Mouse (Mus musculus) midbrain, embryonic 12.5 days (tissue): ENCODE measurements at regions not wholly inside any gene's neighbourhood (a gene's known extent, or its start where the extent isn't known, plus 50 kb on each side); places are given as distances from the start of the nearest gene placed in this dataset.

Experiments used
- ATAC-seq: fragments of 200-750 bp; cut with Nextera tagmentation; 2 replicates; pipeline ENCODE4 v1.8.0; 2017; ENCODE audit warnings: low read depth, moderate TSS enrichment, moderate library complexity; ENCODE audit not compliant: low FRiP score
- H3K27ac ChIP-seq: fragments of 300-500 bp; sonication (generic); replicated peaks from 2 replicates; pipeline ENCODE4 v1.5.1; 2016; ENCODE audit warnings: mild to moderate bottlenecking
- H3K27me3 ChIP-seq: fragments of 300-500 bp; sonication (generic); 2 replicates; pipeline ENCODE4 v1.6.1; 2016; ENCODE audit warnings: mild to moderate bottlenecking
- H3K36me3 ChIP-seq: fragments of 300-500 bp; sonication (generic); 2 replicates; pipeline ENCODE4 v1.6.1; 2016
- H3K4me1 ChIP-seq: fragments of 300-500 bp; sonication (generic); 2 replicates; pipeline ENCODE4 v1.6.1; 2016
- H3K4me2 ChIP-seq: fragments of 300-500 bp; sonication (generic); replicated peaks from 2 replicates; pipeline ENCODE4 v1.6.1; 2016; ENCODE audit warnings: mild to moderate bottlenecking, moderate library complexity
- H3K4me3 ChIP-seq: fragments of 300-500 bp; sonication (generic); 2 replicates; pipeline ENCODE4 v1.5.1; 2016; ENCODE audit warnings: mild to moderate bottlenecking
- H3K9ac ChIP-seq: fragments of 300-500 bp; sonication (generic); replicated peaks from 2 replicates; pipeline ENCODE4 v1.6.1; 2016; ENCODE audit warnings: mild to moderate bottlenecking, moderate library complexity
- H3K9me3 ChIP-seq: fragments of 300-500 bp; sonication (generic); 2 replicates; pipeline ENCODE4 v1.6.1; 2016; ENCODE audit warnings: mild to moderate bottlenecking
- WGBS: fragments of 180-500 bp; shearing (Covaris S2); methylation state at CpG from one replicate; pipeline ENCODE4 v1.1.7; 2016; 5-methylcytosine and 5-hydroxymethylcytosine counted together

DNA sequence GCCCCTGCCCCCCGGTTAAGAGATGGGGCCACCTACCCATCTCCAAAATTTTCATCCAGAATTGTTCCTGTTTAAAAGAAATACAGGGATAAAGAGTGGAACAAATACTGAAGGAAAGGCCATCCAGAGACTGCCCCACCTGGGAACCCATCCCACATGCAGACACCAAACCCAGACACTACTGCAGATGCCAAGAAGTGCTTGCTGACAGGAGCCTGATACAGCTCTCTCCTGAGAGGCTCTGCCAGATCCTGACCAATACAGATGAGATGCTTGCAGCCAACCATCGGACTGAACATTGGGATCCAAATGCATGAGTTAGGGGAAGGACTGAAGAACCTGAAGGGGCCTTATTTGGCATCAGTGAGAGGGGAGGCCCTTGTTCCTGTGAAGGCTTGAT is 363.2 kb upstream of the Trib2 start:
- H3K27me3 ChIP-seq: no peaks in the 10 kb centered on the region
- no peak for ATAC-seq
- no peaks in the 10 kb centered on the region for H3K4me1 ChIP-seq
- 94% methylated on average over 2 of the region's 2 CpGs for WGBS
- H3K9me3 ChIP-seq: no peaks in the 10 kb centered on the region
- H3K4me3 ChIP-seq: no peak overlapping the region
- no peaks in the 10 kb centered on the region for H3K36me3 ChIP-seq
- H3K9ac ChIP-seq: no peak overlapping the region
- H3K27ac ChIP-seq: no peak overlapping the region
- no peak overlapping the region for H3K4me2 ChIP-seq

GRCm38 (mm10) chr12:16176326-16176725 is 359.6 kb upstream of the Trib2 start:
- no peak overlapping the region for H3K9ac ChIP-seq

GRCm38 (mm10) chr12:16172176-16172575 is 355.5 kb upstream of the Trib2 start:
- H3K27me3 ChIP-seq: no peaks in the 10 kb centered on the region
- H3K4me1 ChIP-seq: no peaks in the 10 kb centered on the region
- H3K36me3 ChIP-seq: no peaks in the 10 kb centered on the region
- no peaks in the 10 kb centered on the region for H3K9me3 ChIP-seq
- ATAC-seq: no peak
- no peak overlapping the region for H3K4me2 ChIP-seq
- 91% methylated on average over 2 of the region's 2 CpGs for WGBS
- no peak overlapping the region for H3K4me3 ChIP-seq
- H3K9ac ChIP-seq: no peak overlapping the region
- H3K27ac ChIP-seq: no peak overlapping the region

More at GRCm38 (mm10) chr12:16176326-16176725, 359.6 kb upstream of the Trib2 start:
- WGBS: 84% methylated on average over 1 of the region's 1 CpGs
- Histone ChIP-seq H3K27me3 (no peaks in the 10 kb centered on the region), H3K9me3 (no peaks in the 10 kb centered on the region), H3K4me2 (no peak overlapping the region), H3K4me3 (no peak overlapping the region), H3K4me1 (no peaks in the 10 kb centered on the region), H3K36me3 (no peaks in the 10 kb centered on the region), H3K27ac (no peak overlapping the region)
- ATAC-seq: no peak

GRCm38 (mm10) chr12:16171636-16172035 is 354.9 kb upstream of the Trib2 start:
- H3K9ac ChIP-seq: no peak overlapping the region
- H3K4me1 ChIP-seq: no peaks in the 10 kb centered on the region
- H3K36me3 ChIP-seq: no peaks in the 10 kb centered on the region
- H3K4me2 ChIP-seq: no peak overlapping the region
- H3K9me3 ChIP-seq: no peaks in the 10 kb centered on the region
- H3K4me3 ChIP-seq: no peak overlapping the region
- 76% methylated on average over 5 of the region's 5 CpGs for WGBS
- no peaks in the 10 kb centered on the region for H3K27me3 ChIP-seq
- ATAC-seq: no peak
- no peak overlapping the region for H3K27ac ChIP-seq

- Histone ChIP-seq H3K9ac (no peak overlapping the region), H3K9me3 (no peaks in the 10 kb centered on the region), H3K4me2 (no peak overlapping the region), H3K4me1 (no peaks in the 10 kb centered on the region), H3K27me3 (no peaks in the 10 kb centered on the region), H3K27ac (no peak overlapping the region), H3K4me3 (no peak overlapping the region), H3K36me3 (no peaks in the 10 kb centered on the region)
- 84% methylated on average over 7 of the region's 7 CpGs for WGBS
- no peak for ATAC-seq
Observed at GRCm38 (mm10) chr12:16169781-16170535, 353.2 kb upstream of the Trib2 start.

GRCm38 (mm10) chr12:16167793-16168343 is 351.1 kb upstream of the Trib2 start:
- Histone ChIP-seq H3K9ac (no peak overlapping the region), H3K27ac (no peak overlapping the region), H3K9me3 (no peaks in the 10 kb centered on the region), H3K4me1 (no peaks in the 10 kb centered on the region), H3K36me3 (no peaks in the 10 kb centered on the region), H3K27me3 (no peaks in the 10 kb centered on the region), H3K4me3 (no peak overlapping the region), H3K4me2 (no peak overlapping the region)
- WGBS: 85% methylated on average over 7 of the region's 7 CpGs
- no peak for ATAC-seq

GRCm38 (mm10) chr12:16165126-16165525 is 348.4 kb upstream of the Trib2 start:
- Histone ChIP-seq H3K4me2 (no peak overlapping the region), H3K4me1 (no peaks in the 10 kb centered on the region), H3K27me3 (no peaks in the 10 kb centered on the region), H3K36me3 (no peaks in the 10 kb centered on the region), H3K9me3 (no peaks in the 10 kb centered on the region), H3K4me3 (no peak overlapping the region), H3K27ac (no peak overlapping the region), H3K9ac (no peak overlapping the region)
- ATAC-seq: no peak
- WGBS: 69% methylated on average over 4 of the region's 4 CpGs

- H3K36me3 ChIP-seq: no peaks in the 10 kb centered on the region
- H3K27ac ChIP-seq: no peak overlapping the region
- no peaks in the 10 kb centered on the region for H3K27me3 ChIP-seq
- H3K9me3 ChIP-seq: no peaks in the 10 kb centered on the region
- H3K4me3 ChIP-seq: no peak overlapping the region
- no peak overlapping the region for H3K9ac ChIP-seq
- WGBS: 83% methylated on average over 4 of the region's 4 CpGs
- no peak for ATAC-seq
- H3K4me1 ChIP-seq: no peaks in the 10 kb centered on the region
- H3K4me2 ChIP-seq: no peak overlapping the region
Observed at GRCm38 (mm10) chr12:16161947-16162346, 345.2 kb upstream of the Trib2 start.

- Histone ChIP-seq H3K4me1 (peaks cover 3% of the 10 kb centered on the region; the same call in 1 of the 2 replicates), H3K4me3 (no peak overlapping the region), H3K9ac (no peak overlapping the region), H3K9me3 (no peaks in the 10 kb centered on the region), H3K27ac (no peak overlapping the region), H3K4me2 (no peak overlapping the region), H3K36me3 (no peaks in the 10 kb centered on the region), H3K27me3 (no peaks in the 10 kb centered on the region)
- WGBS: 78% methylated on average over 7 of the region's 7 CpGs
- no peak for ATAC-seq
Observed at GRCm38 (mm10) chr12:16157896-16158295, 341.2 kb upstream of the Trib2 start.

DNA sequence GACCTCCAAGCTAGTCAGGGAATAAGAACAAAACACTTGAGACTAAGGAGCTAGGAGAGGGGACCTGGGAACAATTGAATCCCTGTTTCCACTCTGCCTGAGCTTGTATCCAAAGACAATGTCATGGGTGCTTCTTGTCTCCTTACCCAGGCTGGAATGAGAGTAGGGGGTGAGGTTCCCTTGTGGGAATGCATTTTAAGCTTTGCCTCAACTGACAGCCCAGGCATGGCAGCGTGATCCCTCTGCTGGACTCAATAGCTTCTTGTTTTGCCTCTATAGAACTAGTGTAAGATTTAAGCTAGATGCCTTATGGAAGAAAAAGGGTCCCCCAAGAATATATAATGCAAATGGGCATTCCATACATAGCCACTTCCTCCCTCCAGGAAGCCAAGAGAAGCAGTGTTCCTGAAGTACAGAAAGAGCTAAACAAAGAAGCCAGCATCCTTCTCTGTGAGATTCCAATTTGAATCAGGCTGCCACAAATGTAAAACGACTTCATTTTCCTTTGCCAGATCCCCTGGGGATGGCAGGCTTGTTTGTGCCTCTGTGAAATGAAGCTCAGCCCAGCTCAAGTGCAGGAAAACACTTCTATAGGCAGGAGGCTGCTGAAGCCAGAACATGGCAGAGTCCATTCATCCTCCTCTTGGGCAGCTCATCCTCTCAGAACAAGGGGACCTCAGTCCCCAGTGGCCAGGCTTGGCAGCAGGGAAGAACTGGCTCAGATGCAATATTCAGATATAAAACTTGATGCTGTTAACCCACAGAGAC is 339.3 kb upstream of the Trib2 start:
- no peak overlapping the region for H3K9ac ChIP-seq
- H3K4me2 ChIP-seq: no peak overlapping the region
- no peaks in the 10 kb centered on the region for H3K27me3 ChIP-seq
- H3K4me1 ChIP-seq: peaks cover 3% of the 10 kb centered on the region; the same call in 1 of the 2 replicates
- 15% methylated on average over 2 of the region's 2 CpGs for WGBS
- peak overlapping the region; percentile 35; the same call in 1 of the 2 replicates for H3K27ac ChIP-seq
- ATAC-seq: no peak; the same call in 1 of the 2 replicates
- no peaks in the 10 kb centered on the region for H3K9me3 ChIP-seq
- no peak overlapping the region for H3K4me3 ChIP-seq
- H3K36me3 ChIP-seq: no peaks in the 10 kb centered on the region

DNA sequence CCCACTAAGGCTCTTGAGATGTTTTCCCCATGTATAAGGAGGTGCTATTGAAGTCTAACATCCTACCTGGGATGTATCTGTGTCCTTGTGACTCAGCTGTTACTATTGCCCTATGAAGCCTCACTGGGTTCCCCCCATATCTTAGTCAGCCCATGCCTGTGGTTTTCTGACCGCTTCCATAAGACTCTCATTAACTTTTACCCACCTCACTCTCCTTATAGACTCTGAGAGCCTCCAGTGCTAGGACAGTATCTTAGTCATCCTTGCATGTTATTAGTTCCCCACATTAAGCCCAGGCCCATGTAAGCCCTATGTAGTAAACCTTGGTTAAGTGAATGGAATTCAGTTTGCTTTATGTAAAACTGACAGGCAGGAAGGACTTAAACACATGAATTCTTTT is 337.5 kb upstream of the Trib2 start:
- Histone ChIP-seq H3K36me3 (no peaks in the 10 kb centered on the region), H3K9me3 (no peaks in the 10 kb centered on the region), H3K4me2 (no peak overlapping the region), H3K4me3 (no peak overlapping the region), H3K9ac (no peak overlapping the region), H3K27ac (no peak overlapping the region), H3K27me3 (no peaks in the 10 kb centered on the region), H3K4me1 (peaks cover 3% of the 10 kb centered on the region; the same call in 1 of the 2 replicates)
- 94% methylated on average over 1 of the region's 1 CpGs for WGBS
- ATAC-seq: no peak

DNA sequence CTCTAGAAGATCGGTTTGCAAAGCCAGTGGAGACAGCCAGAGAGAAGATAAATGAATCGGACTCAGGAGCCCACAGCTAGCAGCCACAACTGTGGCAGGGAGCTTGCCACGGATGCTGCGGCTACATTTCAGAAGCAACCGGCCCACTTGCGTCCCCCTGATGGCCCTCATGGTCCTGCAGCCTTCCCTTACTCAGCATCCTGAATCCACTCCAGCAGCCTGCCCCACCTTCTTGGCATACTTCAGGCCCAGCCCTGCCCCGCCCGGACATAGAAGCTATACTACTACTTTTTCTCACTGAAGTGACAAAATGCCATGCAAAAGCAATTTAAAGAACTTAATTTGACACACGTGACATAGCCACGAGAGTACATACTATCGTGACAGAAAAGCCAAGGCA is 335.4 kb upstream of the Trib2 start:
- no peak overlapping the region for H3K4me3 ChIP-seq
- no peaks in the 10 kb centered on the region for H3K9me3 ChIP-seq
- H3K9ac ChIP-seq: no peak overlapping the region
- WGBS: 92% methylated on average over 11 of the region's 11 CpGs
- no peak for ATAC-seq
- H3K36me3 ChIP-seq: no peaks in the 10 kb centered on the region
- H3K27me3 ChIP-seq: no peaks in the 10 kb centered on the region
- no peak overlapping the region for H3K27ac ChIP-seq
- peaks cover 3% of the 10 kb centered on the region; the same call in 1 of the 2 replicates for H3K4me1 ChIP-seq
- no peak overlapping the region for H3K4me2 ChIP-seq
